Mouse (Mus musculus) liver, embryonic 14.5 days (tissue): ENCODE measurements around the gene Wdr63.

ENCODE experiments used
- CTCF ChIP-seq: IDR thresholded peaks from 2 replicates; pipeline ENCODE4 v1.5.1; 2016; ENCODE audit warnings: antibody characterized with exemption, low read depth, control low read depth
- EP300 ChIP-seq: IDR thresholded peaks from 2 replicates; pipeline ENCODE4 v1.6.1; 2016; ENCODE audit warnings: antibody characterized with exemption, low read depth

DNA sequence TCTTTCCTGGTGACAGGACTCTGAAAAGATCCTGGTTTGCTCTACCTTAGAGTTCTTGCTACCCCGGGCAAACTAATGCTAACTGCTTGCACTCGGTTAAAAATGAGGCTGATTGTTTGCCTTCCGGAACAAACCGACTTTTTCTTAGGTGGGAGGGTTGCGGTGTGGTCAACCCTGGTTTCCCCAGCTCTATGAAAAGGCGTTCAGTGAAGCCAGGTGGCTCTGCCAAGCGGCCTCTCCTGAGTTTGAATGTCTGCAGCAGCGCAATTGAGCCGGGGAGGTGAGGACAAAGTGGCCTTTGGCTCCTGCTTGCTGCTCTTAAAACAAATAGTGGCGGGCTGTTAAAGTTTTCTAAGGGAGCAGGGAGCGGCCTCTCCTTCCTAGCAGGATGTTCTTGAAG, 42.6 kb upstream of the Wdr63 start:
- TF ChIP-seq CTCF: no peak
- TF ChIP-seq EP300: no peak
